Mouse (Mus musculus) left cerebral cortex, postnatal 25 days (tissue): ENCODE data around the gene Mapkapk2. TPM values are rescaled to one million over a fixed set of nuclear protein-coding genes. Genes with fewer than 3 reads are reported as not detected.

Source experiments
- total RNA-seq, 2 experiments: library from RNA; stranded (reverse); gene quantifications; 2 replicates each; pipeline ENCODE4 v1.2.3; 2021

The Mapkapk2 gene
- total RNA-seq, 2 experiments from 2014 or later, result 25.8 to 28.3 TPM

Other genes with a start within 250 kb of the Mapkapk2 start
- not detected for gene Fcmr, start 232.2 kb downstream of the Mapkapk2 start, total RNA-seq
- not detected for gene Il24, start 210.4 kb downstream of the Mapkapk2 start, total RNA-seq
- gene Il20, start 186.4 kb downstream of the Mapkapk2 start, total RNA-seq, result not detected
- gene Il19, start 157.7 kb downstream of the Mapkapk2 start, total RNA-seq, result not detected
- not detected for gene Il10, start 78.0 kb downstream of the Mapkapk2 start, total RNA-seq
- gene Dyrk3, start 40.5 kb upstream of the Mapkapk2 start, total RNA-seq, result 10 to 100 TPM in 1 of 2 experiments, 1 to 10 TPM in 1; 9.4 to 14.1 TPM
- 10 to 100 TPM; 34.1 to 36.7 TPM for gene Eif2d, start 55.4 kb upstream of the Mapkapk2 start, total RNA-seq
- gene Rassf5, start 147.4 kb upstream of the Mapkapk2 start, total RNA-seq, result 10 to 100 TPM; 24.0 to 25.3 TPM
- 1 to 10 TPM; 1.4 to 1.7 TPM for gene Ikbke, start 181.8 kb upstream of the Mapkapk2 start, total RNA-seq